Mouse (Mus musculus): ENCODE measurements around the gene Repin1. TPM values are rescaled to one million over a fixed set of nuclear protein-coding genes. Genes with fewer than 3 reads are reported as not detected.

The Repin1 gene
- total RNA-seq, 2 experiments from 2014 or later, result 51.8 to 59.8 TPM

GRCm38 (mm10) chr6:48645660-48646308, 52.1 kb downstream of the Repin1 start:
- intact Hi-C loops (cut with DNase I), result loop anchor here (1.0 to 5.0 kb wide), 3 partner anchors 107 to 312 kb away; no protein-coding TSS in a partner anchor
- peak; percentile 54 to 59 for DNase-seq (ENCODE audit: low spot score in 2 of 2)

DNA sequence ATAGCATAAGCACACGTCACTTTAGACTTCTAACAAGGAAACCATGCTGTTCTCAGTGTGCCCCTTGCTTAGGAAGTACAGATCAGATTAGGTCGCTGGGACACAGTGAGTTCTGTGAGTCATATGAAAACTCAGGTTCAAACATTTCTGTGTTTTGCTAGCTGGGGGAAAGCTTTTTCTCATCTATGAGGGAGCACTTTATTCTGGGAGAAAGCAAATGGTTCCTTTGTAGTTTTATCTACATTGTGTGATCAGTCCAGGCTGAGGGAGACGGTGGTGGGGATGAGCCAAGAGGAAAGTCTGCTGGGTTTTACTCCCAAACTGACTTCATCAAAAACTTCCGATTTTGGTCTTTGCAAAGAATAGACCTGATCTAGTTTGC, 52.6 kb downstream of the Repin1 start:
- DNase-seq (ENCODE audit: low spot score in 2 of 2), result no peak
- intact Hi-C loops (cut with DNase I), result loop anchor here (5.0 kb wide), 1 partner anchor 311 kb away; no protein-coding TSS in a partner anchor

GRCm38 (mm10) chr6:48646995-48647394, 53.3 kb downstream of the Repin1 start, which contains the start of gene Gimap8:
Gene Gimap8 (plus strand): TSS chr6:48647234.
- intact Hi-C loops (cut with DNase I), result loop anchor here (5.0 kb wide), 1 partner anchor 310 kb away; no protein-coding TSS in a partner anchor

DNA sequence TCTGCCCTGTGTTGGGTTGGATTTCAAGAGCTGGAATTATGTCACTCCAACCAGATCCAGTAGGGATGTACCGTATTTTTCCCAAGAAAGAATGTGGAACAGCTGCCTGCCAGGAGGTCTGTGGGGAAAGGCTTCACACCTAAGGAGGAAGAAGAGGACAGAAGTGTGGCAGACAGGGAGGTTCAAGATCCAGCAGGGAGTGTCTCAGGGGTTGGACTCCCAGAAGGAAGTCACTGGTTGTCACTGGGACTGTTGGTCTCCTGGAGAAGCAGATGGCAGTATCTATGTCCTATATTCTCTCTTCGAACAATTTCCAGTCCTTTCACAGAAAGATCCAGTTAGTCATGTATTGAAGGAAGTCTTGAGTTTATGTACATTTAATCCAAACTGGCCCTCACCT, 53.9 kb downstream of the Repin1 start:
- no peak for DNase-seq (ENCODE audit: low spot score in 2 of 2)
- intact Hi-C loops (cut with DNase I), result loop anchor here (5.0 kb wide), 1 partner anchor 310 kb away; no protein-coding TSS in a partner anchor

More at GRCm38 (mm10) chr6:48646995-48647394, 53.3 kb downstream of the Repin1 start, which contains the start of gene Gimap8:
- DNase-seq (ENCODE audit: low spot score in 2 of 2), result no peak

Other genes starting within 250 kb of the Repin1 start
- 10 to 100 TPM; 39.0 to 47.2 TPM for gene Krba1, start 198.3 kb upstream of the Repin1 start, total RNA-seq (2021)
- gene Zfp467, start 148.1 kb upstream of the Repin1 start, total RNA-seq (2021), result 10 to 100 TPM; 24.7 to 28.8 TPM
- gene Sspo, start 145.7 kb upstream of the Repin1 start, total RNA-seq (2021), result 1 to 10 TPM; 1.0 to 1.2 TPM
- gene Atp6v0e2, start 56.3 kb upstream of the Repin1 start, total RNA-seq (2021), result 100 to 1,000 TPM; 418 to 471 TPM
- gene Lrrc61, start 39.1 kb upstream of the Repin1 start, total RNA-seq (2021), result 10 to 100 TPM; 31.6 to 43.3 TPM
- 10 to 100 TPM; 12.5 to 13.1 TPM for gene Rarres2, start 21.1 kb upstream of the Repin1 start, total RNA-seq (2021)
- not detected for gene Gm45021, start 4.3 kb upstream of the Repin1 start, total RNA-seq (2021)
- gene Gm44965, start 58 bp downstream of the Repin1 start, total RNA-seq (2021), result not detected
- 1 to 10 TPM; 6.6 to 7.6 TPM for gene Zfp775, start 8.2 kb downstream of the Repin1 start, total RNA-seq (2021)
- gene AI854703, start 32.9 kb downstream of the Repin1 start, total RNA-seq (2021), result 10 to 100 TPM; 15.9 to 18.0 TPM
- gene Gimap8, start 53.4 kb downstream of the Repin1 start, total RNA-seq (2021), result under 1 TPM; 0.74 to 0.95 TPM
- under 1 TPM; 0.37 to 0.57 TPM for gene Gimap9, start 82.2 kb downstream of the Repin1 start, total RNA-seq (2021)
- gene Gimap4, start 90.7 kb downstream of the Repin1 start, total RNA-seq (2021), result under 1 TPM in 1 of 2 experiments, not detected in 1; 0.54 TPM
- gene Gimap6, start 114.3 kb downstream of the Repin1 start, total RNA-seq (2021), result 1 to 10 TPM; 4.8 to 5.9 TPM
- gene Gm28053, start 124.7 kb downstream of the Repin1 start, total RNA-seq (2021), result not detected
- not detected for gene Gimap7, start 124.7 kb downstream of the Repin1 start, total RNA-seq (2021)
- gene Gimap1, start 145.2 kb downstream of the Repin1 start, total RNA-seq (2021), result 1 to 10 TPM; 1.9 to 3.1 TPM
- 1 to 10 TPM in 1 of 2 experiments, under 1 TPM in 1; 0.96 to 1.1 TPM for gene Gimap5, start 152.3 kb downstream of the Repin1 start, total RNA-seq (2021)
- not detected for gene Gimap3, start 177.0 kb downstream of the Repin1 start, total RNA-seq (2021)
- gene Tmem176a, start 247.0 kb downstream of the Repin1 start, total RNA-seq (2021), result 10 to 100 TPM; 29.4 to 31.1 TPM
- 10 to 100 TPM; 46.4 to 49.6 TPM for gene Tmem176b, start 247.6 kb downstream of the Repin1 start, total RNA-seq (2021)

Data from left cerebral cortex, postnatal 36 days (tissue).